Mouse (Mus musculus) cortical plate, adult 2 months (tissue): ENCODE measurements around the gene Maml3.

Experiments used
- CTCF ChIP-seq: fragments of 200-500 bp; IDR thresholded peaks from 2 replicates; pipeline ENCODE4 v1.5.1; 2011; ENCODE audit warnings: mild to moderate bottlenecking, control low read depth, low read length; ENCODE audit not compliant: insufficient read depth; ENCODE audit errors: extremely low read depth
- POLR2A ChIP-seq: fragments of 200-500 bp; IDR thresholded peaks from 2 replicates; pipeline ENCODE4 v1.6.1; 2011; ENCODE audit warnings: mild to moderate bottlenecking, low read length, control low read depth; ENCODE audit not compliant: insufficient read depth; ENCODE audit errors: extremely low read depth

- TF ChIP-seq CTCF, result no peak
- TF ChIP-seq POLR2A, result no peak
These were observed 359.7 kb downstream of the Maml3 start for GRCm38 (mm10) chr3:51745162-51745561.
